ENCODE assay signal across 8 mouse cellular contexts in genomic region chr15:103183135-103183534, GRCm38 (mm10). TPM values are rescaled to one million over a fixed set of nuclear protein-coding genes. Genes with fewer than 3 reads are reported as not detected.
DNase-seq lines count a peak whose midpoint lies in the region; ATAC-seq lines count a peak whose summit lies in the region.

No protein-coding gene starts in this region.

- peak overlapping the region; percentile 66 for H3K4me2 ChIP-seq in heart, embryonic 14.5 days (ENCODE audit: low read length)

- ATAC-seq in heart, embryonic 14.5 days (ENCODE audit: insufficient number of reproducible peaks, insufficient read depth, low FRiP score, low read depth), result no peak

- no peak overlapping the region; the same call in none of the 2 replicates for H3K9ac ChIP-seq in heart, embryonic 14.5 days (ENCODE audit: low read length)

- WGBS in embryonic facial prominence, embryonic 10.5 days, result 1% methylated on average over 21 of the region's 21 CpGs
- WGBS in heart, embryonic 14.5 days, result under 1% methylated on average over 21 of the region's 21 CpGs

- peaks cover 33% of the 10 kb centered on the region for H3K4me1 ChIP-seq in embryonic facial prominence, embryonic 10.5 days
- peaks cover 11 to 14% of the 10 kb centered on the region in 2 experiments for H3K4me1 ChIP-seq in heart, embryonic 14.5 days (ENCODE audit: control insufficient read depth in 2 of 2, insufficient read depth in 2 of 2, low read length in 2 of 2)

- DNase-seq in adrenal gland, adult (ENCODE audit: inconsistent age in 2 of 2, low spot score in 1 of 2), result peak; percentile 59 to 82
- no peak for DNase-seq in adrenal gland, adult 8-10 months
- DNase-seq in NIH3T3 (ENCODE audit: low read depth), result peak; percentile 73
- DNase-seq in embryonic facial prominence, embryonic 10.5 days (ENCODE audit: low spot score), result peak; percentile 82
- DNase-seq in kidney, postnatal 25 days, result peak; percentile 74 to 76
- DNase-seq in lung, postnatal 36 days, result peak; percentile 77
- peak; percentile 78 to 83 for DNase-seq in right cerebral cortex, postnatal 10 days (ENCODE audit: low spot score in 2 of 2)

- peaks cover 70% of the 10 kb centered on the region for H3K27me3 ChIP-seq in embryonic facial prominence, embryonic 10.5 days (replicated peaks; ENCODE audit: low read depth, poor library complexity, severe bottlenecking)
- peaks cover 40% of the 10 kb centered on the region for H3K27me3 ChIP-seq in heart, embryonic 14.5 days (ENCODE audit: control insufficient read depth, insufficient read depth, low read length)

- peak overlapping the region; percentile 53 for H3K4me3 ChIP-seq in embryonic facial prominence, embryonic 10.5 days
- H3K4me3 ChIP-seq in heart, embryonic 14.5 days (ENCODE audit: control insufficient read depth in 1 of 2, insufficient read depth in 1 of 2, low read depth in 1 of 2, low read length in 2 of 2), result peak overlapping the region; percentile 20 to 40

- H3K27ac ChIP-seq in embryonic facial prominence, embryonic 10.5 days (replicated peaks), result no peak overlapping the region
- H3K27ac ChIP-seq in heart, embryonic 14.5 days (replicated peaks in 1 of 2; ENCODE audit: control insufficient read depth in 1 of 2, insufficient read depth in 1 of 2, low read depth in 2 of 2, low read length in 2 of 2), result no peak overlapping the region

- H3K9me3 ChIP-seq in embryonic facial prominence, embryonic 10.5 days, result no peaks in the 10 kb centered on the region
- no peaks in the 10 kb centered on the region for H3K9me3 ChIP-seq in heart, embryonic 14.5 days (ENCODE audit: control insufficient read depth, low read length)

- H3K36me3 ChIP-seq in embryonic facial prominence, embryonic 10.5 days (replicated peaks), result no peaks in the 10 kb centered on the region
- H3K36me3 ChIP-seq in heart, embryonic 14.5 days (ENCODE audit: control insufficient read depth, insufficient read depth, low read length), result no peaks in the 10 kb centered on the region

RNA-seq across cellular contexts. Expression of gene Smug1, which starts 16.2 kb away (rescaled TPM):
- 10 to 100 TPM; 14.3 to 22.9 (median 15.7) TPM for total RNA-seq in adrenal gland, adult 8-10 months (2022)
- 15.7 and 19.6 TPM in 2 replicates for polyA plus RNA-seq in embryonic facial prominence, embryonic 10.5 days (2016; fragmentation: Nextera tagmentation; extraction: Ambion mirVana)
- 17.8 and 18.6 TPM in 2 replicates for polyA plus RNA-seq in heart, embryonic 14.5 days (2014; fragmentation: Nextera tagmentation; extraction: Ambion mirVana)

RNA-seq across cellular contexts. Expression of gene Cbx5, which starts 56.5 kb away (rescaled TPM):
- 100 to 1,000 TPM in 1 of 4 experiments, 10 to 100 TPM in 3; 74.3 to 104 (median 93.3) TPM for total RNA-seq in adrenal gland, adult 8-10 months (2022)
- polyA plus RNA-seq in embryonic facial prominence, embryonic 10.5 days (2016; fragmentation: Nextera tagmentation; extraction: Ambion mirVana), result 202 and 206 TPM in 2 replicates
- polyA plus RNA-seq in heart, embryonic 14.5 days (2014; fragmentation: Nextera tagmentation; extraction: Ambion mirVana), result 105 and 108 TPM in 2 replicates

RNA-seq across cellular contexts. Expression of gene Hnrnpa1, which starts 57.1 kb away (rescaled TPM):
- 100 to 1,000 TPM; 151 to 278 (median 211) TPM for total RNA-seq in adrenal gland, adult 8-10 months (2022)
- 1,897 and 1,928 TPM in 2 replicates for polyA plus RNA-seq in embryonic facial prominence, embryonic 10.5 days (2016; fragmentation: Nextera tagmentation; extraction: Ambion mirVana)
- 425 and 457 TPM in 2 replicates for polyA plus RNA-seq in heart, embryonic 14.5 days (2014; fragmentation: Nextera tagmentation; extraction: Ambion mirVana)
